Mouse (Mus musculus) neutrophil, adult 5-6 weeks (primary cell): Measurements from ENCODE around the gene 1600014C10Rik. TPM values are rescaled to one million over a fixed set of nuclear protein-coding genes. Genes with fewer than 3 reads are reported as not detected.

ENCODE experiments used
- ATAC-seq: fragments of 151-379, 151-347 bp; 2 replicates; pipeline ENCODE4 v1.8.0; 2017; ENCODE audit warnings: mild to moderate bottlenecking, moderate TSS enrichment; ENCODE audit not compliant: insufficient number of reproducible peaks, poor library complexity, low FRiP score, severe bottlenecking; ENCODE audit errors: extremely low read depth
- total RNA-seq: library from RNA; stranded (forward); fragments of 200-1000 nt; gene quantifications from 2 replicates; pipeline ENCODE4 v1.2.3, GENCODE M21; 2017

1600014C10Rik gene
- total RNA-seq, 1 experiment from 2014 or later, result 52.8 TPM

GRCm38 (mm10) chr7:38208969-38209368 is 26.0 kb downstream of the 1600014C10Rik start:
- ATAC-seq, result no peak

GRCm38 (mm10) chr7:38209478-38210152 is 26.6 kb downstream of the 1600014C10Rik start:
- ATAC-seq, result no peak

- ATAC-seq, result no peak
These were observed 29.6 kb downstream of the 1600014C10Rik start for GRCm38 (mm10) chr7:38212651-38213062.

GRCm38 (mm10) chr7:38214473-38215214 is 31.6 kb downstream of the 1600014C10Rik start:
- no peak for ATAC-seq

GRCm38 (mm10) chr7:38215281-38215680 is 32.3 kb downstream of the 1600014C10Rik start:
- ATAC-seq, result no peak

DNA sequence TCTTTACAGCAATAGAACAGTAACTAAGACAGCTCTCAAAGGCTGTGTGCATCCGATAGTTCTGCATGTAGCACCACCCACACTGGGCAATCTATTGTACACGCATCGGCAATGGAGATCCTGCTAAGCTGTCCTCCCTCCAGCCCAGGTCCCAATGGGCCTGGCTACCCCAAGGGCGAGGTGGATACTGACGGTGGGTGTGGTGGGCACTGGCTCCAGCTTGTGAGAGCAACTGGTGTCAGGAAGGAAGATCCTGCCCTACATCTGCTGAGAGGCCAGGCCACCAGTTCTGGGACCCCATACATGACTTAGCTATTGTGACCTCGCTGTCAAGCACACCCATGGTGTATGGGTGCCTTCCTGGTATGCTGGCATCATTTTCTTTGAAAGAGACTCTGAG is 32.7 kb downstream of the 1600014C10Rik start:
- no peak for ATAC-seq

- no peak for ATAC-seq
These were observed 34.6 kb downstream of the 1600014C10Rik start for GRCm38 (mm10) chr7:38217417-38218171.

DNA sequence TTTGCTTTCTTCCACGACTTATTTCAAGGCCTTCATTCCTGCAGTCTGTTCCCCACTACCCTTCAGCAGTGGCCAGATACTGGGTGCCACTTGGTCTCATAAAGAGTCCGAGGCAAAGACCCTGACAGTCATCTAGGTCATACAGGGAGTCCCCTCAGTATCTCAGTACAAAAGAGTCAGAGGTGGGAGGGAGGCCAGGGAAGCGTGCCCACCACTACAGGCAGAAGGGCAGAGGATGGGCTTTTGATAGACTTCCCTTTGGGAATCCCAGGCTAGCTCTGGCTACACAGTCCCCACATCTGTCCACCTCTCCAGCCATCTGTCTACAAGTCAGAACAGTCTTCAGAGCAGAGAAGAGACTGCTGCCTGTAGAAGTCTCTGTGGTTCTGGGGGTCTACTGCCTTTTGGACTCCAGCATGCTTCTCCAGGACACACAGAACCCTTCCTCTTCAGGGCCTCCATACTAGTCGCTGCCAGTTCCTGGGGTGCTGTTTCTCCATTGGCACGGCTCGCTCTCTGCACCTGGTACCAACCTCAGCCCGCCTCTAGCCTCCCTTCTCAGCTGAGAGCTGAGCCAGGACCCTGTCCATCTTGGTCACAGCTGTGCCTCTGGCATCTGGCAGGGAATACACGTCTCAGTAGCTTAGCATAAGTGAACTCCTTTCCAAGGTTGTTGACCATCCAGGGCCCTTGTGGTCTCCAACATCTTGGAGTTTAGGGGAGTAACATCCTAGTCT is 35.8 kb downstream of the 1600014C10Rik start:
- ATAC-seq, result no peak

DNA sequence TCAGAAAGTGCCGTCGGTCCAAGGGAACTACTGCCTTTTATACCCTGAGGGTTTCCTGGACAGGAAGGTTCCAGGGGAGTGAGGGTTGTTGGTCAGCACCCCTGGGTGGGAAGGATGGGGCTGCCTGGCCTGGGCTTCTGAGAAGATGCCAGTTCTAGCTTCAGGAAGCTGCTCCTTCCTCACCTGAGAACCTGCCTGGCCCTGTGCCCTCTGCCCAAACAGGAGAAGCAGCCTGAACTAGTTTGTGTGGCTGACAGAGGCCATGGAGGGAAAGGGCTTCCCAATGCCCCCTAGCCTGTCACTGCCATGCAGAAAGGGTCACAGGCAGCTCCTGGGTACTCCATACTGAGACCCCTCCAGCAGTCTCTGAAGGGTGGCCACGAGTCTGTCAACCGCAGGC is 36.5 kb downstream of the 1600014C10Rik start:
- no peak for ATAC-seq

- ATAC-seq, result no peak
These were observed 37.8 kb downstream of the 1600014C10Rik start for GRCm38 (mm10) chr7:38220866-38221265.

GRCm38 (mm10) chr7:38224577-38225369 is 41.8 kb downstream of the 1600014C10Rik start:
- no peak for ATAC-seq

GRCm38 (mm10) chr7:38226226-38226625 is 43.2 kb downstream of the 1600014C10Rik start:
- no peak for ATAC-seq

DNA sequence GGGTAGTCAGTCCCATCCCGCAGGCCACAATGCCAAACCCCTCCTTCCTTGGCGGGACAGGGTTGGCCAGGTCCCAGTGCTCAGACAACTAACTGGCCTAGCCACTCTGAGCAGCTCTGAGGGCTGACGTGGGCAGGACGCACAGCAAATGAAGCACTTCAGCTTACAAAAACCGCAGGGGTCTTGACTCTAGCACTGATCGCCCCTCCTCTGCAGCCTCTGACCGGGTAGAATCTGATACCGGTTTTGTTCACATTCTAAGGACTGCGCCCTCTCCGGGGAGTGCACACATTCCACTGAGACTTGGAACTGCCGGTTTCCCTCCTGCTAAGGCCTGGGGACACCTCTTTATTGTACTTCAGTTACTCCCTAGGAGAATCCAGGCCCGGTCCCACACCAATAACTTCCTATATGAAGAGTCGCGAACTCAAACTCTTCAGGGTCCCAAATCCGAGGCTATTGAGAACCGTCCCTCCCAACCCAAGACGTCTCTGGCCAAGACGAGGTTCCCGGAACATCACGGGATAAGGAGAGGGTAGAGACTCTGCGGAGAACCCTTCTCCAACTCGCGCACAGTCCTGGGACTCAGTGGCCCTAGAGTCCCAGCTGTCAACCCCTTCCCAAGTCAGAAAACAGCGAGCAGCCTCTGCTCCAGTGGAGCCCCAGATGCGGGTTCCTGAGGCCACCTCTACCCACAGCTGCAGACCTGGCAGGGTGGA is 44.3 kb downstream of the 1600014C10Rik start:
- ATAC-seq, result peak; percentile 27; the same call in 1 of the 2 replicates

GRCm38 (mm10) chr7:38227900-38228298 is 44.9 kb downstream of the 1600014C10Rik start, which contains the start of gene Plekhf1:
Gene Plekhf1 (minus strand): TSS chr7:38228016.
- ATAC-seq, result peak; percentile 54; the same call in 1 of the 2 replicates

GRCm38 (mm10) chr7:38228329-38228728 is 45.3 kb downstream of the 1600014C10Rik start:
- ATAC-seq, result no peak

- no peak for ATAC-seq
These were observed 47.3 kb downstream of the 1600014C10Rik start for GRCm38 (mm10) chr7:38230285-38230684.

- ATAC-seq, result no peak
These were observed 53.5 kb downstream of the 1600014C10Rik start for GRCm38 (mm10) chr7:38236400-38237105.
